Mouse (Mus musculus): ENCODE measurements around the gene Epha1. TPM values are rescaled to one million over a fixed set of nuclear protein-coding genes. Genes with fewer than 3 reads are reported as not detected.

The Epha1 gene
- total RNA-seq, 4 experiments from 2014 or later: 0.23 to 0.68 (median 0.28) TPM; not detected in 1

- DNase-seq (ENCODE audit: low spot score in 2 of 2): peak; percentile 56 to 75
These were observed 48.4 kb downstream of the Epha1 start, which contains the start of gene Fam131b for GRCm38 (mm10) chr6:42324482-42325267. TSS of gene Fam131b (minus strand) at chr6:42324643.

- DNase-seq (ENCODE audit: low spot score in 2 of 2): no peak
These were observed 49.0 kb downstream of the Epha1 start for GRCm38 (mm10) chr6:42324067-42324481.

DNA sequence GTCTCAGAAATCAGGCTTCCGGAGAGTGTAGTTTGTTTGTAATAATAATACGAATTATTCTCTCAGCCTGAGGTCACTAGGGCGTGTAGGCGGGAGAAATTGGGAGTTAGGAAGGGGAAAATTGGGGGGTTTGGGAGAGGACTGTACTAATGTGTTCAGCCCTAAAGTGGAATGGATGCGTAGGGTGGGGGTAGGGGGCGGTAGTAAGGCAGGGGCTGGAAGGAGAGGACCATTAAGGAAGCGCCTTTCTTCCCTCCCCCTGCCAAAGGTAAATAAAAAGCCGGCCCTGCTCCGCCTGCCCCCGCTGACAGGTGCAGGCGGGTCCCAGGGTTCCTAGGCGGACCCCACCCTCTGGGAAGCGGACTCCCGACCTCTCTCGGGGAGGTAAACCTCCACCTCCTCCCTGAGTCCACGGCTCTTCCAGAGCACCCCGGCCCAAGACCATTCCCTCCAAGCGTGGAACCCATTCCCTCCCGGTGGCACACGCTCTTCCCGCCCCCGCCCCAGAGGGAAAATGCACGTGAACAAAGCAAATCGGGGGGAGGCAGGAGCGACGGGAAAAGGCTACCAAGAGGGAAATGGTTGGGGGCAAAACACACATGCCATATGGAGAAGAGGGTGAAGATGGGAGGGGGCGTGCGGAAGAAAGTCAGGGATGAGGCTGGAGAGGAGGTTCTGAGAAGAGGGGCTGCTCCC, 49.5 kb downstream of the Epha1 start:
- no peak for DNase-seq (ENCODE audit: low spot score in 2 of 2)

DNA sequence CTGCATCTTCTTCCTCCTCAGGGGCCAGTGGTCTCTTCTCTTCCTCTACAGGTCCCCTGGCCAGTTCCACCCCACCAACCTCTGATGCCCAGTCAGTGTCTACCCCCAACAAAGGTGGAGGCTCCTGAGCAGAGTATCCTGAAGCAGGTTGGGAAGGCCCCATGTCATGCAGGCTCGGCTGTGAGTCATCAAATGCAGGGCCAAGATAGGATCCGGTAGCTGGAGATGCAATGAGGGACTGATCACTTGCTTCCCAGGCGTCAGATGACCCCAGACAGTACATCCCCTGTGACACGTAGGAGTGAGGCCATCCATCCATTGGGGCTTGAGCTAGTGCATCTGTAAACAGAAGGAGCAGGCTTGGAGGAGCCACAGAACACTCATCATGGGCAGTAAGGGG, 54.8 kb downstream of the Epha1 start:
- no peak for DNase-seq (ENCODE audit: low spot score in 2 of 2)

GRCm38 (mm10) chr6:42310427-42311053, 62.5 kb downstream of the Epha1 start:
- DNase-seq (ENCODE audit: low spot score in 2 of 2): no peak

DNA sequence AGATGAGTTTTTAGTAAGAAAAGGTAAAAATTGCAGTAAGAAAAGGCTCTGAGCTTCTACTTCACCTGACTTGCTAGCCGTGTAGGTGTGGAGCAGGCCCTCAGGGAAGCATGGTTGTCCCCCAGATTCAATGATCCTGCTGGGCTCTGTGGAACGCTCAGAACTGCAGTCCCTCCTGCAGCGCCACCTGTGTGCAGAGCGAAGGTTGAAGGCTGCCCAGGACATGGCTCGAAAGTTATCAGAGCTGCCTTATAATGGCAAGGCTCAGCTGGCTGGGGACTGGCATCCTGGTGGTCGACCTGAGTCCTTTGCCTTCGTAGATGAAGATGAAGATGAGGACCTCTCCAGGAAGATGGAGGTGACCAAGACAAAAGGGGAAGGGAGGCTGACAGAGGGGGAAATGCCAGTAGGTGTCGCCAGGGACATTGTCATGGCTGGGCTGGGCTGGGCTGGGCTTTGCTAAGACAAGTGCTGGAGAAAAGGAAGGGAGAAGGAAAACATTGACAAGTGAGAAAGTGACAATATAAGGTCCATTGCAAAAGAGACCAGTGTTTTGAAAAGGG, 63.2 kb downstream of the Epha1 start:
- DNase-seq (ENCODE audit: low spot score in 2 of 2): no peak

Other genes with a start within 250 kb of the Epha1 start
- not detected for gene Tas2r139, start 232.3 kb downstream of the Epha1 start, total RNA-seq (2022)
- not detected for gene Tas2r144, start 157.9 kb downstream of the Epha1 start, total RNA-seq (2022)
- gene Gstk1, start 127.3 kb downstream of the Epha1 start, total RNA-seq (2022): 10 to 100 TPM; 11.3 to 13.8 (median 11.7) TPM
- not detected for gene Tmem139, start 111.3 kb downstream of the Epha1 start, total RNA-seq (2022)
- 10 to 100 TPM; 20.7 to 22.6 (median 22.0) TPM for gene Casp2, start 108.3 kb downstream of the Epha1 start, total RNA-seq (2022)
- gene Clcn1, start 86.6 kb downstream of the Epha1 start, total RNA-seq (2022): 1 to 10 TPM; 4.3 to 4.8 (median 4.4) TPM
- gene Fam131b, start 48.6 kb downstream of the Epha1 start, total RNA-seq (2022): 100 to 1,000 TPM; 112 to 128 (median 121) TPM
- 10 to 100 TPM; 42.1 to 50.3 (median 47.5) TPM for gene Zyx, start 23.6 kb downstream of the Epha1 start, total RNA-seq (2022)
- not detected for gene Tas2r143, start 27.0 kb upstream of the Epha1 start, total RNA-seq (2022)
- gene Tas2r135, start 32.2 kb upstream of the Epha1 start, total RNA-seq (2022): not detected
- gene Tas2r126, start 61.3 kb upstream of the Epha1 start, total RNA-seq (2022): not detected
- gene Olfr458, start 91.9 kb upstream of the Epha1 start, total RNA-seq (2022): not detected
- not detected for gene Olfr457, start 103.1 kb upstream of the Epha1 start, total RNA-seq (2022)
- not detected for gene Olfr456, start 113.9 kb upstream of the Epha1 start, total RNA-seq (2022)
- not detected for gene Olfr455, start 174.3 kb upstream of the Epha1 start, total RNA-seq (2022)
- not detected for gene Tcaf3, start 224.4 kb upstream of the Epha1 start, total RNA-seq (2022)